Mouse (Mus musculus) megakaryocyte, embryonic 14.5 days (primary cell): Measurements from ENCODE around the gene Atp6v1b1. TPM values are rescaled to one million over a fixed set of nuclear protein-coding genes. Genes with fewer than 3 reads are reported as not detected.

Source experiments
- H3K27me3 ChIP-seq: replicated peaks from 2 replicates; pipeline ENCODE3; 2012; ENCODE audit warnings: inconsistent platforms
- H3K36me3 ChIP-seq: replicated peaks from 2 replicates; pipeline ENCODE3; 2012; ENCODE audit warnings: low read length, inconsistent platforms, mixed read lengths
- H3K4me1 ChIP-seq: 2 replicates; pipeline ENCODE4 v1.6.1; 2012; ENCODE audit warnings: inconsistent platforms
- H3K4me3 ChIP-seq: replicated peaks from 2 replicates; pipeline ENCODE3; 2012; ENCODE audit warnings: moderate library complexity, mild to moderate bottlenecking, inconsistent platforms
- H3K9me3 ChIP-seq: 2 replicates; pipeline ENCODE4 v1.6.1; 2012; ENCODE audit warnings: inconsistent platforms
- FLI1 ChIP-seq: IDR thresholded peaks from 2 replicates; pipeline ENCODE4 v1.6.1; 2012; ENCODE audit warnings: low read length, inconsistent platforms, mixed read lengths
- GATA1 ChIP-seq: IDR thresholded peaks from 3 replicates; pipeline ENCODE4 v1.6.1; 2012; ENCODE audit warnings: mixed read lengths, low read length, inconsistent platforms, borderline replicate concordance
- polyA plus RNA-seq: library from polyadenylated mRNA; stranded (reverse); fragments of >175 nt; gene quantifications from 2 replicates; pipeline ENCODE4 v1.2.3, GENCODE M21; 2012; ENCODE audit warnings: low replicate concordance; ENCODE audit not compliant: insufficient read depth

Gene Atp6v1b1
- polyA plus RNA-seq, 1 experiment, result not detected

DNA sequence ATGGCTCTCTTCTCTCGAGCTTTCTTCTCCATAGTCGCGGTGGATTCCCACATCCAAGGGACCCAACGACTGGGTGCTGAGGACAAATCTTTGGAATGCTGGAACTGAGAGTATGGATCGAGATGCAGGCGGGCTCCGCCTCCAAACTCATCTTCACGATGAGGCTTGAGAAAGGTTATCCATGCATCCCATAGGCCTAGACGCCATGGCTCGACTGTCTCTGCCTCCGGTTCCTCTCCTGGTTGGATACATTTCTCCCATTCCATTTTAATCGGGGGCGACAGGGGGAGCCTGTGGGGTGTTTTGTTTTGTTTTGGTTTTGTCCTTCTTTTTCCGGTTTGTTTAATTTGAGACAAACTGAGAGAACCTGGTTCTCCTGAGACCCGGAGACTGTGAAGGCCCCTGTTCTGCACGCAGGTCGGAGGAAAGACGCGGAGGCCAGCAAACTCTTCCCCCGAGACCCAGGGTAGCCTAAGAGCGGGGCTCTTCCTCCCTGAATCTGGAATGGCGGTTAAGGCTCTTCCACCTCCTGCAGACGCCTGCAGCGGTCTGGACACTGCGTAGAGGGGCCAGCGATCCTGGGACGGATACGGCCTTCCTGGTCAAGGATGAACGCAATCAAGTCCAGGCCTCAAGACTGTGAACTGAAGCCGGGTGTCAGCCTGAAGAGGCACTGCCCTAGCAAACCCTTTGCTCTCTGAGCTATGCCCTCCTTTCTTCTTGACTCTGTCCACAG, 27.2 kb upstream of the Atp6v1b1 start:
- Histone ChIP-seq H3K4me1 (peaks cover 53% of the 10 kb centered on the region), H3K4me3 (peak overlapping the region; percentile 85), H3K27me3 (peaks cover 96% of the 10 kb centered on the region), H3K9me3 (no peaks in the 10 kb centered on the region), H3K36me3 (no peaks in the 10 kb centered on the region)
- TF ChIP-seq FLI1, result no peak
- no peak for TF ChIP-seq GATA1

GRCm38 (mm10) chr6:83717026-83717425, 25.8 kb upstream of the Atp6v1b1 start:
- TF ChIP-seq GATA1 (no peak), FLI1 (no peak)
- no peaks in the 10 kb centered on the region for H3K36me3 ChIP-seq

GRCm38 (mm10) chr6:83722526-83722925, 20.3 kb upstream of the Atp6v1b1 start:
- peaks cover 16% of the 10 kb centered on the region for H3K4me1 ChIP-seq
- H3K9me3 ChIP-seq, result peaks cover 12% of the 10 kb centered on the region
- H3K36me3 ChIP-seq, result no peaks in the 10 kb centered on the region
- no peak for TF ChIP-seq FLI1
- no peak for TF ChIP-seq GATA1
- peak overlapping the region; percentile 42 for H3K4me3 ChIP-seq
- H3K27me3 ChIP-seq, result peaks cover 74% of the 10 kb centered on the region

More at GRCm38 (mm10) chr6:83717026-83717425, 25.8 kb upstream of the Atp6v1b1 start:
- no peaks in the 10 kb centered on the region for H3K9me3 ChIP-seq
- peak overlapping the region; percentile 38 for H3K4me3 ChIP-seq
- peaks cover 49% of the 10 kb centered on the region for H3K4me1 ChIP-seq
- peaks cover 96% of the 10 kb centered on the region for H3K27me3 ChIP-seq

DNA sequence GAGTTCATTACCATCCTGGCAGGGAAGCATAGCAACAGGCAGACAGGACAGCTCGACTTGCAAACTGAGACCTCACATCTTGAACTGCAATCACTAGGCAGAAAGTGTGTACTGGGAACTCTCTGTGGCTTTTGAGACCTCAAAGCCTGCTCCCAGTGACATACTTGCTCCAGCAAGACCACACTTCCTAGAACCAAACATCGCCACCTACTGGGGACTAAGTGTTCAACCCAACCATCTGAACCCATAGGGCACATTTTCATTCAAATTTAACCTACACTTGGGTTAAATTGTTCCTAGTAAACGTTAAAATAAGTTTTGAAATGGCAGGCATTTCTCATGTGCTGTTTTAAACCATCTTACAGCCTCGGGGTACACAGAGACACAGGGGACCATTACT, 15.6 kb upstream of the Atp6v1b1 start:
- H3K9me3 ChIP-seq, result peaks cover 19% of the 10 kb centered on the region
- H3K4me3 ChIP-seq, result no peak overlapping the region
- H3K27me3 ChIP-seq, result peaks cover 56% of the 10 kb centered on the region
- no peaks in the 10 kb centered on the region for H3K36me3 ChIP-seq
- H3K4me1 ChIP-seq, result 0 out of 2 replicates have a peak, but pooled peaks cover 5% of the 10 kb centered on the region
- no peak for TF ChIP-seq GATA1
- no peak for TF ChIP-seq FLI1

DNA sequence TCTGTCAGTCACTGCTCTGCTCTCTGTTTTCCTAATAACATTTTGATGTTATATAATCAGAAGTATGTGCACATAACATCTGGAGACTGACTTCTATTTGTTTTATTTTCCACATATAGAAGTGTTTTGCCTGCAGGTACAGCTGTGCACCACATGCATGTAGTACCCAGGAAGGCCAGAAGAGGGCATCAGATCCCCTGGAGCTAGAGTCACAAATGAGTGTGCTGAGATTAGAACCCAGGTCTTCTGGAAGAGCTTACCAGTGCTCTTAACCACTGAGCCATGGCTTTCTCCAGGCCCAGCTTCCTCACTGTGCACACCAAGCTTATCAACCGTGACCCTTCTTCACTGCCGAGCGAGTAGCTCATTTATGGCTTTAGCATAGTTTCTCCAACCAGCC, 14.3 kb upstream of the Atp6v1b1 start:
- TF ChIP-seq FLI1, result no peak
- TF ChIP-seq GATA1, result no peak
- no peak overlapping the region for H3K4me3 ChIP-seq
- H3K36me3 ChIP-seq, result no peaks in the 10 kb centered on the region
- peaks cover 26% of the 10 kb centered on the region for H3K9me3 ChIP-seq
- no peaks in the 10 kb centered on the region for H3K4me1 ChIP-seq
- H3K27me3 ChIP-seq, result peaks cover 54% of the 10 kb centered on the region

DNA sequence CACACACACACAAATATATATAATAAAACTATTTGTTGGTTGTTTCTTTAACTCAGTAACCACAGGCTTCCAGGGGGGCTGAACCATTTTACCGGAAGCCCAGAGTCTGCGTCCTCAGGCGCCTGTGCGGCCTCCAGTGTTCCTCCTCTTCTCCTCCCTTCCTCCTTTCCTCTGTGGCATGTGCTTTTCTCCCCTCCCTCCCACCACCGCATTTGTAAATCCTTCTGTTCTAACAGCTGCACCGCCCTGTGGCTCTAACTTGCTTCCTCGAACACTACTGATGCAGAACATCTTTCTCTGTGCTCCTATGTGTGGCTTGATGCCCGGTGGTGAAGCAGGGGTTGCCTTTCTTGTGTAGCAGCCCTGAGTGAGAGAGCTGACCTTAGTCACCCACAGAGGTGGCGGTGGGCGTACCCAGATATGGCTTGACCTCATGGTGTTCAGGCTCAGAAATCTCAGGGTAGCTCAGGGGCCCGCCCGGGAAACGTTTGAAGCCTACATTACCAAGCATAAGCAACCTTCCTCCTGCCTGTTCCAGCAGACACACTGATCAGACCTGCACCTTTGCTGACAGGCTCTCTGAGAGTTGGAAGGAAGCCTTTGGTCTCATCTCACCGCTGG, 13.3 kb upstream of the Atp6v1b1 start:
- Histone ChIP-seq H3K4me3 (no peak overlapping the region), H3K9me3 (peaks cover 35% of the 10 kb centered on the region)

GRCm38 (mm10) chr6:83731128-83731527, 11.7 kb upstream of the Atp6v1b1 start:
- TF ChIP-seq GATA1 (no peak), FLI1 (no peak)
- H3K4me3 ChIP-seq, result no peak overlapping the region
- no peaks in the 10 kb centered on the region for H3K36me3 ChIP-seq
- peaks cover 37% of the 10 kb centered on the region for H3K9me3 ChIP-seq
- peaks cover 62% of the 10 kb centered on the region for H3K27me3 ChIP-seq
- no peaks in the 10 kb centered on the region for H3K4me1 ChIP-seq

More for the DNA sequence above, 13.3 kb upstream of the Atp6v1b1 start:
- H3K27me3 ChIP-seq, result peaks cover 55% of the 10 kb centered on the region
- TF ChIP-seq GATA1 (no peak), FLI1 (no peak)
- no peaks in the 10 kb centered on the region for H3K36me3 ChIP-seq
- no peaks in the 10 kb centered on the region for H3K4me1 ChIP-seq

GRCm38 (mm10) chr6:83737311-83737710, 5.5 kb upstream of the Atp6v1b1 start:
- H3K36me3 ChIP-seq, result no peaks in the 10 kb centered on the region
- peaks cover 42% of the 10 kb centered on the region for H3K9me3 ChIP-seq
- TF ChIP-seq GATA1 (no peak), FLI1 (no peak)
- H3K4me3 ChIP-seq, result no peak overlapping the region
- peaks cover 69% of the 10 kb centered on the region for H3K27me3 ChIP-seq
- H3K4me1 ChIP-seq, result peaks cover 25% of the 10 kb centered on the region

GRCm38 (mm10) chr6:83738596-83738995, 4.2 kb upstream of the Atp6v1b1 start:
- Histone ChIP-seq H3K27me3 (peaks cover 74% of the 10 kb centered on the region), H3K9me3 (peaks cover 34% of the 10 kb centered on the region), H3K4me3 (no peak overlapping the region), H3K4me1 (peaks cover 25% of the 10 kb centered on the region), H3K36me3 (no peaks in the 10 kb centered on the region)
- TF ChIP-seq FLI1 (no peak), GATA1 (no peak)

- TF ChIP-seq GATA1 (no peak), FLI1 (no peak)
- Histone ChIP-seq H3K9me3 (peaks cover 21% of the 10 kb centered on the region), H3K36me3 (no peaks in the 10 kb centered on the region), H3K4me1 (peaks cover 7% of the 10 kb centered on the region), H3K4me3 (no peak overlapping the region), H3K27me3 (peaks cover 82% of the 10 kb centered on the region)
These were observed 422 bp downstream of the Atp6v1b1 start for GRCm38 (mm10) chr6:83743212-83743611.
